Comparison of ENCODE assay signal across 9 mouse cellular contexts in genomic region chr10:126531368-126531767, GRCm38 (mm10).
DNase-seq lines count a peak whose midpoint lies in the region; ATAC-seq and TF ChIP-seq lines count a peak whose summit lies in the region.
"Had no signal": no experiment of that assay in that cellular context is flagged by ENCODE, and none has a peak within 500 bp of the region (broad histone marks: within the 10 kb centered on the region; RNA-seq: fewer than 3 reads in every experiment).

No protein-coding gene starts in this region.

- DNase-seq in kidney, postnatal 0 days (ENCODE audit: low spot score): peak; percentile 55
- no peak for DNase-seq in kidney, adult 8-10 months
- peak; percentile 46 for DNase-seq in 416B (ENCODE audit: low read depth)
- peak; percentile 18 to 21 for DNase-seq in B cell, adult 2 months
- peak; percentile 59 to 80 for DNase-seq in cerebellum, postnatal 14 days

- no peaks in the 10 kb centered on the region for H3K9me3 ChIP-seq in kidney, postnatal 0 days (replicated peaks; ENCODE audit: low read length)
- H3K9me3 ChIP-seq: embryonic facial prominence, embryonic 13.5 days had no signal

- no peak overlapping the region for H3K27ac ChIP-seq in kidney, postnatal 0 days
- H3K27ac ChIP-seq: embryonic facial prominence, embryonic 13.5 days had no signal

- no peak overlapping the region for H3K9ac ChIP-seq in kidney, postnatal 0 days (ENCODE audit: low read depth, low read length)
- H3K9ac ChIP-seq: embryonic facial prominence, embryonic 13.5 days had no signal

- TF ChIP-seq CTCF in kidney, postnatal 0 days (IDR thresholded peaks at IDR 0.05; ENCODE audit: low read depth): peak; percentile 84

- H3K36me3 ChIP-seq in kidney, postnatal 0 days (ENCODE audit: insufficient read depth, low read length): no peaks in the 10 kb centered on the region
- H3K36me3 ChIP-seq: embryonic facial prominence, embryonic 13.5 days had no signal

- 50% methylated on average over 1 of the region's 1 CpGs for WGBS in kidney, postnatal 0 days

- ATAC-seq in kidney, postnatal 0 days (replicated peaks; ENCODE audit: low FRiP score, low read depth): no peak
- ATAC-seq in megakaryocyte, adult 5-6 weeks (ENCODE audit: poor library complexity, severe bottlenecking): peak; percentile 58; the same call in 1 of the 2 replicates
- no peak for ATAC-seq in megakaryocyte-erythroid progenitor cell, adult 5-6 weeks (replicated peaks; ENCODE audit: low FRiP score, low TSS enrichment, poor library complexity, severe bottlenecking)

- no peak overlapping the region for H3K4me3 ChIP-seq in kidney, postnatal 0 days (replicated peaks; ENCODE audit: low read depth, low read length)
- H3K4me3 ChIP-seq: embryonic facial prominence, embryonic 13.5 days; myocyte had no signal

- H3K27me3 ChIP-seq in kidney, postnatal 0 days (ENCODE audit: insufficient read depth, low read length): no peaks in the 10 kb centered on the region

- H3K4me2 ChIP-seq in kidney, postnatal 0 days (ENCODE audit: low read length): no peak overlapping the region
- H3K4me2 ChIP-seq: embryonic facial prominence, embryonic 13.5 days had no signal

- no peaks in the 10 kb centered on the region for H3K4me1 ChIP-seq in kidney, postnatal 0 days (replicated peaks; ENCODE audit: insufficient read depth, low read length)

Comparison
In these comparisons a context has a peak if more than half of its experiments do, and no peak if none do; other contexts are left out.
1. DNase-seq: peak in kidney, postnatal 0 days (single experiment), 416B (single experiment), B cell, adult 2 months (2 of 2) and cerebellum, postnatal 14 days (2 of 2); none in kidney, adult 8-10 months (0 of 2).